Mouse (Mus musculus): ENCODE measurements around the gene Clec5a. TPM values are rescaled to one million over a fixed set of nuclear protein-coding genes. Genes with fewer than 3 reads are reported as not detected.
"Not testable (repeated sequence)": the region's sequence is repeated elsewhere in the genome, so short reads cannot be mapped to it uniquely, and the experiment has no call there.

The Clec5a gene
- polyA plus RNA-seq (2015; fragmentation: Nextera tagmentation; extraction: Ambion mirVana): 9.7 and 10.1 TPM in 2 replicates

DNA sequence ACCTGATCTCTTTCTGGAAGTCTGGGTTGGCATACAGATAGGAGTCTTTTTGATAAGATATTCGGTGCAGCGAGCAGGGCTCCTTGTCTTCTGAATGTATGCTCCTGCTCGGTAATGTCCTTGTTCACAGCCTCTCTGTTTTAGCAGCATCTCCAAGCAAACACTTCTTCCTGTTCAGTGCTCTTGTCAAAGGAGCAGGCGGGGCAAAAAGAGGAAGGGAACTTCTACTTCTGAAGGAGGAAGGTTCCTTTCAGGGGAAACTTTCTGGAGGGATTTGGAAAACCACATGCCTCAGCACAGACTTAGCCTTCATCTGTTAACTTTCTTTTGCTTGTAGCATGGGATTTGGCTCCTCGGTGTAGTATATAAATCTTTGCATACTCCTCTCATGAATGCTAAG lies at the start of gene Clec5a:
Gene Clec5a, minus strand, starts transcription at position 177 of the 400 bp plus-strand sequence.
- H3K27ac ChIP-seq (ENCODE audit: low read length): no peak within 1 kb of the TSS
- H3K4me1 ChIP-seq (ENCODE audit: control insufficient read depth, low read depth, low read length): no peaks in the 10 kb centered on the region
- 24% methylated on average over 5 of the region's 5 CpGs for WGBS (ENCODE audit: insufficient replicate concordance)
- no peak for ATAC-seq (ENCODE audit: low read depth)
- no peaks in the 10 kb centered on the region for H3K36me3 ChIP-seq (ENCODE audit: control insufficient read depth, insufficient read depth)
- H3K9ac ChIP-seq (ENCODE audit: low read depth, low read length): no peak within 1 kb of the TSS
- no peaks in the 10 kb centered on the region for H3K9me3 ChIP-seq (replicated peaks; ENCODE audit: control insufficient read depth, low read length)
- no peak within 1 kb of the TSS for H3K4me2 ChIP-seq (ENCODE audit: low read depth, low read length)
- H3K4me3 ChIP-seq (ENCODE audit: low read depth, low read length): peak within 1 kb of the TSS; percentile 29
- H3K27me3 ChIP-seq (ENCODE audit: control insufficient read depth, insufficient read depth, low read depth, low read length): no peaks in the 10 kb centered on the region

DNA sequence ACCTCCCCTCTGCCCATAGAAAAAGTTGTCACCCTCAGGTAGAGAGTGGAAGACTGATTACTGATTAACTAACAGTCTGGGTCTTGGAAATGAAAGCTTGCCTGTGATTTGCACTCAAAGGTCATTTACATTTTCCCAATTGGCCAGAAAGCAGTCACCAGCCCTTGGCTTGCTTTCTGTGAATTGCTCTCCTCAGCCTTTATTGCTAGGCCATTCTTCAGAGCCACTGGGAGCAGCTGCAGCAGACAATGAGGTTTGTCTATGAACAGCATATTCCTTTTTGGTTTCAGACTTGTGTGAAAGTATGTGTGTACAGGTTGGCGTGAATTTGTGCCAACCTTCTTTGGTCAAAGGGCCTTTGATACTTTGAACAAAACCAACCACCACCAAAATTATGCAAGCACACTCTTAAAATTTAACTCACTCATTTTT lies 49.0 kb upstream of the Clec5a start:
- Histone ChIP-seq H3K27ac (ENCODE audit: low read length) (no peak overlapping the region), H3K9ac (ENCODE audit: low read depth, low read length) (no peak overlapping the region), H3K4me3 (ENCODE audit: low read depth, low read length) (no peak overlapping the region; the same call in 1 of the 2 replicates), H3K4me1 (ENCODE audit: control insufficient read depth, low read depth, low read length) (no peaks in the 10 kb centered on the region), H3K9me3 (replicated peaks; ENCODE audit: control insufficient read depth, low read length) (no peaks in the 10 kb centered on the region), H3K36me3 (ENCODE audit: control insufficient read depth, insufficient read depth) (no peaks in the 10 kb centered on the region), H3K27me3 (ENCODE audit: control insufficient read depth, insufficient read depth, low read depth, low read length) (no peaks in the 10 kb centered on the region), H3K4me2 (ENCODE audit: low read depth, low read length) (no peak overlapping the region)
- 39% methylated on average over 1 of the region's 1 CpGs for WGBS (ENCODE audit: insufficient replicate concordance)
- ATAC-seq (ENCODE audit: low read depth): peak; percentile 59

- no peaks in the 10 kb centered on the region for H3K27me3 ChIP-seq (ENCODE audit: control insufficient read depth, insufficient read depth, low read depth, low read length)
Measured at GRCm38 (mm10) chr6:40628406-40629000, 42.9 kb upstream of the Clec5a start, which contains the start of gene Mgam. TSS of gene Mgam (plus strand) at chr6:40628831.

GRCm38 (mm10) chr6:40626111-40626510 lies 40.5 kb upstream of the Clec5a start:
- H3K27ac ChIP-seq (ENCODE audit: low read length): no peak overlapping the region
- no peaks in the 10 kb centered on the region for H3K4me1 ChIP-seq (ENCODE audit: control insufficient read depth, low read depth, low read length)
- no peaks in the 10 kb centered on the region for H3K36me3 ChIP-seq (ENCODE audit: control insufficient read depth, insufficient read depth)
- no peaks in the 10 kb centered on the region for H3K9me3 ChIP-seq (replicated peaks; ENCODE audit: control insufficient read depth, low read length)
- no peak overlapping the region for H3K9ac ChIP-seq (ENCODE audit: low read depth, low read length)
- no peak overlapping the region for H3K4me2 ChIP-seq (ENCODE audit: low read depth, low read length)
- no peaks in the 10 kb centered on the region for H3K27me3 ChIP-seq (ENCODE audit: control insufficient read depth, insufficient read depth, low read depth, low read length)
- no peak overlapping the region for H3K4me3 ChIP-seq (ENCODE audit: low read depth, low read length)
- 40% methylated on average over 1 of the region's 1 CpGs for WGBS (ENCODE audit: insufficient replicate concordance)
- ATAC-seq (ENCODE audit: low read depth): no peak

More at GRCm38 (mm10) chr6:40628406-40629000, 42.9 kb upstream of the Clec5a start, which contains the start of gene Mgam:
- Histone ChIP-seq H3K27ac (ENCODE audit: low read length) (no peak within 1 kb of the TSS), H3K4me2 (ENCODE audit: low read depth, low read length) (no peak within 1 kb of the TSS), H3K36me3 (ENCODE audit: control insufficient read depth, insufficient read depth) (no peaks in the 10 kb centered on the region), H3K4me1 (ENCODE audit: control insufficient read depth, low read depth, low read length) (no peaks in the 10 kb centered on the region), H3K4me3 (ENCODE audit: low read depth, low read length) (no peak within 1 kb of the TSS), H3K9me3 (replicated peaks; ENCODE audit: control insufficient read depth, low read length) (no peaks in the 10 kb centered on the region), H3K9ac (ENCODE audit: low read depth, low read length) (no peak within 1 kb of the TSS)
- WGBS (ENCODE audit: insufficient replicate concordance): 54% methylated on average over 8 of the region's 8 CpGs
- ATAC-seq (ENCODE audit: low read depth): no peak

DNA sequence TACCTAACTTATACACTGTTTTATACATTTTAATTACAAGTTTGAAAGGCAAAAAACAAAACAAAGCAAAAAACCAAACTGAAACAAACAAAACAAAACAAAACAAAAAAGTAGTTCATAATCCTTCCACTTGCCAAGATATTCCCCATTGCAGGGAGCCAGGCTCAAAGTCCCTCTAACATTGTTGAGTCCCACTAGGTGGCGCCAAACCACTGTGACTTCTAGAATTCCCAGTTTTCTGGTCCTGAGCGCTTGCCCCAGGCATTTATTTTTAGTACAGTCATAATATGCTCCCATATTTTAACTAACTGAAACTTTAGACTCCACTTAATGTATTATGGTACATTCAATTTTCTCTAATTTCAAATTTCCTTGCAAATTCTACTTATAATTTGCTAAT lies 32.3 kb upstream of the Clec5a start:
- H3K27me3 ChIP-seq (ENCODE audit: control insufficient read depth, insufficient read depth, low read depth, low read length): no peaks in the 10 kb centered on the region
- H3K36me3 ChIP-seq (ENCODE audit: control insufficient read depth, insufficient read depth): no peaks in the 10 kb centered on the region
- H3K9me3 ChIP-seq (replicated peaks; ENCODE audit: control insufficient read depth, low read length): no peaks in the 10 kb centered on the region
- H3K27ac ChIP-seq (ENCODE audit: low read length): no peak overlapping the region
- H3K4me3 ChIP-seq (ENCODE audit: low read depth, low read length): no peak overlapping the region
- no peak overlapping the region for H3K4me2 ChIP-seq (ENCODE audit: low read depth, low read length)
- ATAC-seq (ENCODE audit: low read depth): no peak
- 10% methylated on average over 2 of the region's 2 CpGs for WGBS (ENCODE audit: insufficient replicate concordance)
- no peak overlapping the region for H3K9ac ChIP-seq (ENCODE audit: low read depth, low read length)
- no peaks in the 10 kb centered on the region for H3K4me1 ChIP-seq (ENCODE audit: control insufficient read depth, low read depth, low read length)

DNA sequence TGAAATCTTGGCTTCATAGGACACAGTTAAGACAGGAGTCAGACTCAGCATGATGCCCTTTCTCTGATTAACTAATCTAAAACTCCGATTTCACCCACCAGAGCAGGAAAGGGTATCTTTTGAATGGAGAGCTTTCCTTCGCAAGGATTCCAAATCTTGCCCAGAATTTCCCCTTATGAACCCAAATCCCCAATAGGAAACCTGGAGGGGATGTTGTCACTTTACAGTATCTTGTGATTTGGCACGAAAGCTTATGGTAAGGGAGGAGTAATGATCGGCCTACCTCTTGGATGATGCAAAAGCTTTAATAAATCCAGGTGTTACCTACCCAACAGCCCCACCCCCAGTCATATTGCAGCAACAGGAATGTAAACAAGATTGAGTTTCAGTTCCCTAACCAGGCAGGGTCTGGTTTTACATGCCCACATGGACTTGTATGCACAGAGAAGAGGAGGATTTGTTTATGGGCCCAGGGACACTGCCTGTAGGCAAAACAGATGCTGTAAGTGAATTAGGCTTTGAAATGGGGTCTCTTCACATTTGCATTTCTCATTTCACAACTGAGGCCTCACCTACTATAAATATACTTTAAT lies 27.7 kb upstream of the Clec5a start, which contains the start of gene Tas2r138:
Gene Tas2r138, minus strand, starts transcription at position 51 of the 593 bp plus-strand sequence.
- no peaks in the 10 kb centered on the region for H3K36me3 ChIP-seq (ENCODE audit: control insufficient read depth, insufficient read depth)
- no peak within 1 kb of the TSS for H3K27ac ChIP-seq (ENCODE audit: low read length)
- no peak within 1 kb of the TSS for H3K9ac ChIP-seq (ENCODE audit: low read depth, low read length)
- no peak for ATAC-seq (ENCODE audit: low read depth)
- no peak within 1 kb of the TSS for H3K4me3 ChIP-seq (ENCODE audit: low read depth, low read length)
- WGBS (ENCODE audit: insufficient replicate concordance): 65% methylated on average over 4 of the region's 4 CpGs
- H3K9me3 ChIP-seq (replicated peaks; ENCODE audit: control insufficient read depth, low read length): no peaks in the 10 kb centered on the region
- H3K27me3 ChIP-seq (ENCODE audit: control insufficient read depth, insufficient read depth, low read depth, low read length): no peaks in the 10 kb centered on the region
- H3K4me2 ChIP-seq (ENCODE audit: low read depth, low read length): no peak within 1 kb of the TSS
- no peaks in the 10 kb centered on the region for H3K4me1 ChIP-seq (ENCODE audit: control insufficient read depth, low read depth, low read length)

- H3K4me3 ChIP-seq (ENCODE audit: low read depth, low read length): no peak overlapping the region
- H3K9me3 ChIP-seq (replicated peaks; ENCODE audit: control insufficient read depth, low read length): no peaks in the 10 kb centered on the region
- H3K36me3 ChIP-seq (ENCODE audit: control insufficient read depth, insufficient read depth): no peaks in the 10 kb centered on the region
- H3K27ac ChIP-seq (ENCODE audit: low read length): no peak overlapping the region
- 67% methylated on average over 8 of the region's 8 CpGs for WGBS (ENCODE audit: insufficient replicate concordance)
- no peak for ATAC-seq (ENCODE audit: low read depth)
- no peaks in the 10 kb centered on the region for H3K4me1 ChIP-seq (ENCODE audit: control insufficient read depth, low read depth, low read length)
- no peak overlapping the region for H3K4me2 ChIP-seq (ENCODE audit: low read depth, low read length)
- H3K9ac ChIP-seq (ENCODE audit: low read depth, low read length): no peak overlapping the region
- no peaks in the 10 kb centered on the region for H3K27me3 ChIP-seq (ENCODE audit: control insufficient read depth, insufficient read depth, low read depth, low read length)
Measured at GRCm38 (mm10) chr6:40610244-40610643, 24.6 kb upstream of the Clec5a start.

DNA sequence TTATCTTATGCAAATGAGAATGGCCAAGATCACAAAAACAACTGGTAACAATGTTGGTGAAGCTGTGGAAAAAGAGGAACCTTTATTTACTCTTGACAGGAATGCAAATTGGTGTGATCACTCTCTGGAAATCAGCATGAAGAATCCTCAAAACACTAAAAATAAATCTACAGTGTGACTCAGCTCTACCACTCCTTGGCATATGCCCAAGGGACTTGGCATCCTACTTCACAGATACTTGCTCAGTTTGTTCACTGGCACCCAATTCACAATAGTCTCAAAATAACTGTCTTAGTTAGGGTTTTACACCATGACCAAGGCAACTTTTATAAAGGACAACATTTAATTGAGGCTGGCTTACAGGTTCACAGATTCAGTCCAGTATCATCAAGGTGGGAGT lies 21.8 kb upstream of the Clec5a start:
- ATAC-seq (ENCODE audit: low read depth): no peak

DNA sequence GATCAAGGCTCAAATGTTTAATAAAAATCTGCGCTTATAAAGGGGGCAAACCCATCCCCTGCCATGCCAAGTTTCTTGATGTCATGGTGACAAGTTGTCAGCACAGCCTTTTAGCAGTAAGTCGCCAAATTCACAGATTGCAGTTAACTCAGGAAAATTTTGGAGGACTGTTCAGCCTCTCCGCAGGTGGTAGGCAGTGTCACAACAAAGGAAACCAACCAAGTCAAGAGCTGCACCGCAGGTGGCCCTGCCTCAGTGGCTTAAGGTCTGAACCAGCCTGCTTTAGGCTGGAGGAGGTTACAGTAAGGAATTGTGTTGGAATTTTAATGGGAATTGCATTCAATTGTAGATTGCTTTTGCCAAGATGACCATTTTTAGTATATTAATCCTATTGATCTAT lies 12.9 kb upstream of the Clec5a start:
- not testable (repeated sequence) for ATAC-seq (ENCODE audit: low read depth); H3K4me3 ChIP-seq (ENCODE audit: low read depth, low read length); H3K9ac ChIP-seq (ENCODE audit: low read depth, low read length); H3K27me3 ChIP-seq (ENCODE audit: control insufficient read depth, insufficient read depth, low read depth, low read length); H3K27ac ChIP-seq (ENCODE audit: low read length); H3K4me2 ChIP-seq (ENCODE audit: low read depth, low read length); H3K4me1 ChIP-seq (ENCODE audit: control insufficient read depth, low read depth, low read length); H3K36me3 ChIP-seq (ENCODE audit: control insufficient read depth, insufficient read depth); H3K9me3 ChIP-seq (replicated peaks; ENCODE audit: control insufficient read depth, low read length)
- 34% methylated on average over 4 of the region's 4 CpGs for WGBS (ENCODE audit: insufficient replicate concordance)

More for the DNA sequence above, 21.8 kb upstream of the Clec5a start:
- Histone ChIP-seq H3K9me3 (replicated peaks; ENCODE audit: control insufficient read depth, low read length) (no peaks in the 10 kb centered on the region), H3K27me3 (ENCODE audit: control insufficient read depth, insufficient read depth, low read depth, low read length) (no peaks in the 10 kb centered on the region), H3K4me1 (ENCODE audit: control insufficient read depth, low read depth, low read length) (no peaks in the 10 kb centered on the region), H3K4me3 (ENCODE audit: low read depth, low read length) (no peak overlapping the region), H3K9ac (ENCODE audit: low read depth, low read length) (no peak overlapping the region), H3K27ac (ENCODE audit: low read length) (no peak overlapping the region), H3K4me2 (ENCODE audit: low read depth, low read length) (no peak overlapping the region), H3K36me3 (ENCODE audit: control insufficient read depth, insufficient read depth) (no peaks in the 10 kb centered on the region)
